In genomic region chr5:13488671-13489070, GRCm38 (mm10) we compare ENCODE assay signal across 8 mouse cellular contexts.
"Had no signal": no experiment of that assay in that cellular context is flagged by ENCODE, and none has a peak within 500 bp of the region (broad histone marks: within the 10 kb centered on the region; RNA-seq: fewer than 3 reads in every experiment).

No protein-coding gene starts in this region.

- H3K27ac ChIP-seq: limb, embryonic 13.5 days; liver, embryonic 14.5 days had no signal

- H3K27me3 ChIP-seq: limb, embryonic 13.5 days had no signal

- DNase-seq: kidney, adult 18-20 months; kidney, postnatal 10 days; lung, adult 18-20 months; lung, postnatal 4 days; right cerebral cortex, postnatal 14 days; thymus, postnatal 36 days had no signal

- H3K9me3 ChIP-seq: limb, embryonic 13.5 days had no signal

- H3K4me1 ChIP-seq: limb, embryonic 13.5 days had no signal

- H3K4me3 ChIP-seq: limb, embryonic 13.5 days had no signal

- H3K36me3 ChIP-seq: limb, embryonic 13.5 days had no signal
